In the genomic region with DNA sequence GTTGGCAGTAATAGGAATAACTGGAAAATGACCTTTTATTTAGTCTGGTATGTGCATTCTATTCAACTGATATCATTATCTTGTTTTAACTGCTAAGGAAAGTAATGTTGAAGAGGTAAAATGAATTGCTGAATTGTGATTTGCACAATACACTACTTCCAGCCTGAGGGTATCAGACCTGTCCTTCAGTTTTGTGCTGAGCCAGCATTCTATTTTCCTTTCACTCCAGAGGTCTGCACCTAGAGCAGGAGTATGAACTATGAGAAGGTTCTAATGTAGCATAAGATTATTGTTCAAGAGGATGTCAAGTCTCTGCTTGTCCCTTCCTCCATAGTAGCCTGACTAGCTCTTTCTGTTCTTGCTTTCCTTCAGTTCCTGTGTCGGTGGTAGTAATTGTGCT, we compare ENCODE assay signal across 26 mouse cellular contexts. TPM values are rescaled to one million over a fixed set of nuclear protein-coding genes. Genes with fewer than 3 reads are reported as not detected.
DNase-seq lines count a peak whose midpoint lies in the region; ATAC-seq and TF ChIP-seq lines count a peak whose summit lies in the region.
"Had no signal": no experiment of that assay in that cellular context is flagged by ENCODE, and none has a peak within 500 bp of the region (broad histone marks: within the 10 kb centered on the region; RNA-seq: fewer than 3 reads in every experiment).

No protein-coding gene starts in this region.

- no peak overlapping the region for H3K27ac ChIP-seq in hindbrain, embryonic 13.5 days
- H3K27ac ChIP-seq in hindbrain, postnatal 0 days, result no peak overlapping the region
- H3K27ac ChIP-seq in CH12.LX (ENCODE audit: insufficient read depth, low read depth), result no peak overlapping the region
- H3K27ac ChIP-seq in bone marrow macrophage, adult 2 months (ENCODE audit: insufficient read depth, low read depth, low read length), result peak overlapping the region; percentile 26
- H3K27ac ChIP-seq in liver, postnatal 0 days (ENCODE audit: low read depth), result no peak overlapping the region
- H3K27ac ChIP-seq: embryonic facial prominence, embryonic 12.5 days; forebrain, embryonic 13.5 days; limb, embryonic 13.5 days had no signal

- H3K4me3 ChIP-seq in hindbrain, embryonic 13.5 days, result no peak overlapping the region
- H3K4me3 ChIP-seq in hindbrain, postnatal 0 days (ENCODE audit: low read length), result no peak overlapping the region
- no peak overlapping the region for H3K4me3 ChIP-seq in CH12.LX (replicated peaks in 1 of 3; ENCODE audit: low read depth in 2 of 3, low read length in 2 of 3, poor library complexity in 1 of 3)
- peak overlapping the region; percentile 36 for H3K4me3 ChIP-seq in bone marrow macrophage, adult 2 months (ENCODE audit: insufficient read depth, low read length)
- H3K4me3 ChIP-seq in liver, postnatal 0 days (ENCODE audit: low read depth, low read length), result no peak overlapping the region

- no peak for TF ChIP-seq POLR2A in CH12.LX (IDR thresholded peaks at IDR 0.05; ENCODE audit: low read depth, low read length)
- TF ChIP-seq POLR2A in bone marrow macrophage, adult 2 months (IDR thresholded peaks at IDR 0.05; ENCODE audit: borderline replicate concordance, low read depth, low read length), result no peak

- no peak overlapping the region for H3K9ac ChIP-seq in hindbrain, embryonic 13.5 days
- H3K9ac ChIP-seq in hindbrain, postnatal 0 days (replicated peaks; ENCODE audit: low read length), result no peak overlapping the region
- no peak overlapping the region for H3K9ac ChIP-seq in CH12.LX (ENCODE audit: insufficient read depth, low read depth)
- no peak overlapping the region for H3K9ac ChIP-seq in liver, postnatal 0 days (replicated peaks)

- peaks cover 39% of the 10 kb centered on the region for H3K36me3 ChIP-seq in hindbrain, embryonic 13.5 days
- 0 out of 2 replicates have a peak, but pooled peaks cover 10% of the 10 kb centered on the region for H3K36me3 ChIP-seq in hindbrain, postnatal 0 days (ENCODE audit: insufficient read depth, low read length)
- H3K36me3 ChIP-seq in CH12.LX (replicated peaks in 1 of 2; ENCODE audit: control insufficient read depth in 1 of 2, insufficient read depth in 1 of 2, low read length in 1 of 2), result peaks cover 36 to 42% of the 10 kb centered on the region in 2 experiments
- peaks cover 17% of the 10 kb centered on the region for H3K36me3 ChIP-seq in liver, postnatal 0 days (replicated peaks; ENCODE audit: insufficient read depth, low read length)

- no peaks in the 10 kb centered on the region for H3K27me3 ChIP-seq in hindbrain, embryonic 13.5 days
- H3K27me3 ChIP-seq in hindbrain, postnatal 0 days (ENCODE audit: insufficient read depth, low read length), result no peaks in the 10 kb centered on the region
- no peaks in the 10 kb centered on the region for H3K27me3 ChIP-seq in CH12.LX (replicated peaks)
- no peaks in the 10 kb centered on the region for H3K27me3 ChIP-seq in liver, postnatal 0 days (ENCODE audit: insufficient read depth, low read length)
- H3K27me3 ChIP-seq: embryonic facial prominence, embryonic 12.5 days; forebrain, embryonic 13.5 days; heart, embryonic 12.5 days; limb, embryonic 13.5 days had no signal

- intact Hi-C loops in left cerebral cortex, postnatal 10 days (cut with DNase I), result no loop called here

- no peak for TF ChIP-seq RAD21 in CH12.LX (IDR thresholded peaks at IDR 0.05; ENCODE audit: low read depth, low read length)

- peak overlapping the region; percentile 27; the same call in 1 of the 2 replicates for H3K4me2 ChIP-seq in hindbrain, embryonic 13.5 days
- no peak overlapping the region for H3K4me2 ChIP-seq in hindbrain, postnatal 0 days (ENCODE audit: low read depth, low read length)
- H3K4me2 ChIP-seq in CH12.LX (ENCODE audit: insufficient read depth, low read depth, poor library complexity, severe bottlenecking), result no peak overlapping the region; the same call in 1 of the 2 replicates
- H3K4me2 ChIP-seq in liver, postnatal 0 days (ENCODE audit: low read depth, low read length), result peak overlapping the region; percentile 42

- TF ChIP-seq EP300 in CH12.LX (IDR thresholded peaks at IDR 0.05; ENCODE audit: low read length), result no peak
- TF ChIP-seq EP300 in liver, postnatal 0 days (IDR thresholded peaks at IDR 0.05; ENCODE audit: low read depth), result no peak

- DNase-seq in hindbrain, postnatal 0 days (ENCODE audit: low spot score), result no peak
- DNase-seq in CH12.LX (ENCODE audit: extremely low read depth), result no peak
- no peak for DNase-seq in liver, postnatal 0 days
- DNase-seq in left cerebral cortex, postnatal 10 days (ENCODE audit: extremely low spot score in 1 of 2, low spot score in 2 of 2), result no peak
- DNase-seq in layer of hippocampus, postnatal 25 days (ENCODE audit: extremely low spot score in 1 of 2, low spot score in 1 of 2), result no peak
- DNase-seq: adrenal gland, postnatal 10 days; cerebellum, adult 2 months; cerebellum, postnatal 25 days; gastrocnemius, postnatal 25 days; heart, adult 18-20 months; heart, postnatal 14 days; kidney, adult 9 months; kidney, postnatal 14 days; layer of hippocampus, postnatal 36 days; lung, embryonic 14.5 days; lung, postnatal 36 days; retina, postnatal 1 day had no signal

- H3K4me1 ChIP-seq in hindbrain, embryonic 13.5 days (replicated peaks), result peaks cover 12% of the 10 kb centered on the region; the same call in 1 of the 2 replicates
- H3K4me1 ChIP-seq in hindbrain, postnatal 0 days (ENCODE audit: insufficient read depth, low read length), result no peaks in the 10 kb centered on the region
- peaks cover 0 to 27% of the 10 kb centered on the region in 2 experiments; a peak in 2 of 4 replicates for H3K4me1 ChIP-seq in CH12.LX (ENCODE audit: control insufficient read depth in 1 of 2, insufficient read depth in 2 of 2)
- H3K4me1 ChIP-seq in bone marrow macrophage, adult 2 months (ENCODE audit: control insufficient read depth, insufficient read depth, low read length), result peaks cover 28% of the 10 kb centered on the region
- H3K4me1 ChIP-seq in liver, postnatal 0 days (ENCODE audit: insufficient read depth), result peaks cover 9% of the 10 kb centered on the region
- H3K4me1 ChIP-seq: embryonic facial prominence, embryonic 12.5 days; heart, embryonic 12.5 days had no signal

- TF ChIP-seq CTCF in hindbrain, postnatal 0 days (IDR thresholded peaks at IDR 0.05; ENCODE audit: low read depth), result no peak
- no peak for TF ChIP-seq CTCF in CH12.LX (conservative IDR thresholded peaks at IDR 0.05 in 1 of 2, IDR thresholded peaks at IDR 0.05 in 1 of 2; ENCODE audit: low read depth in 2 of 2, low read length in 2 of 2)
- no peak for TF ChIP-seq CTCF in bone marrow macrophage, adult 2 months (IDR thresholded peaks at IDR 0.05; ENCODE audit: low read depth, low read length)
- no peak for TF ChIP-seq CTCF in liver, postnatal 0 days (IDR thresholded peaks at IDR 0.05; ENCODE audit: low read depth)

- WGBS in hindbrain, embryonic 13.5 days, result 79% methylated on average over 1 of the region's 1 CpGs
- 75% methylated on average over 1 of the region's 1 CpGs for WGBS in hindbrain, postnatal 0 days
- WGBS in liver, postnatal 0 days (ENCODE audit: insufficient replicate concordance), result 55% methylated on average over 1 of the region's 1 CpGs

- in situ Hi-C loops in CH12.LX (cut with MboI; ENCODE audit: low pct_ligation_motif_present, low pct_unique_long_range_greater_than_20kb, low sequenced_read_pairs), result no loop called here

- ATAC-seq in hindbrain, embryonic 13.5 days (ENCODE audit: low FRiP score), result no peak
- no peak for ATAC-seq in hindbrain, postnatal 0 days
- ATAC-seq in liver, postnatal 0 days, result no peak
- ATAC-seq: activated CD4-positive, CD25-positive, alpha-beta regulatory T cell, adult 4 months; forebrain, embryonic 13.5 days; hindbrain, embryonic 16.5 days; intestine, embryonic 16.5 days had no signal

- H3K79me2 ChIP-seq in CH12.LX (replicated peaks; ENCODE audit: control insufficient read depth, extremely low read depth, insufficient read depth, poor library complexity, severe bottlenecking), result no peaks in the 10 kb centered on the region; the same call in 1 of the 2 replicates

- dilution Hi-C loops in CH12.LX (cut with MboI; ENCODE audit: extremely low pct_ligation_motif_present, extremely low pct_unique_long_range_greater_than_20kb, low sequenced_read_pairs), result no loop called here

- H3K9me3 ChIP-seq in hindbrain, embryonic 13.5 days, result no peaks in the 10 kb centered on the region
- no peaks in the 10 kb centered on the region for H3K9me3 ChIP-seq in hindbrain, postnatal 0 days (ENCODE audit: low read length)
- no peaks in the 10 kb centered on the region for H3K9me3 ChIP-seq in CH12.LX (replicated peaks; ENCODE audit: low read length)
- no peaks in the 10 kb centered on the region for H3K9me3 ChIP-seq in liver, postnatal 0 days (ENCODE audit: low read length)
- H3K9me3 ChIP-seq: embryonic facial prominence, embryonic 12.5 days; forebrain, embryonic 13.5 days; heart, embryonic 12.5 days; limb, embryonic 13.5 days had no signal

RNA-seq across cellular contexts. Expression of gene Atp6ap1, which starts 1.5 kb away (rescaled TPM):
- 218 and 223 TPM in 2 replicates for polyA plus RNA-seq in hindbrain, embryonic 13.5 days (2015; fragmentation: Nextera tagmentation; extraction: Ambion mirVana)
- total RNA-seq in hindbrain, postnatal 0 days (2014; rRNA removed), result 295 and 308 TPM in 2 replicates
- 301 and 317 TPM in 2 replicates for polyA plus RNA-seq in hindbrain, postnatal 0 days (2015; fragmentation: Nextera tagmentation; extraction: Ambion mirVana)
- 47.2 and 53.8 TPM in 2 replicates for total RNA-seq in CH12.LX (2012; rRNA removed)
- total RNA-seq in CH12.LX (2014; rRNA removed), result 52.8 and 53.3 TPM in 2 replicates
- polyA plus RNA-seq in CH12.LX (2012; ENCODE audit: insufficient read length, low read depth), result 61.3 and 66.4 TPM in 2 replicates
- 529 and 540 TPM in 2 replicates for polyA plus RNA-seq in bone marrow macrophage, adult 2 months (2012; ENCODE audit: insufficient read depth, insufficient read length, missing spikeins)
- polyA plus RNA-seq in liver, postnatal 0 days (2015; fragmentation: Nextera tagmentation; extraction: Ambion mirVana), result 58.4 and 62.6 TPM in 2 replicates
- 100 to 1,000 TPM; 324 to 341 TPM for total RNA-seq in left cerebral cortex, postnatal 10 days (2021)
- 100 to 1,000 TPM; 333 to 352 TPM for total RNA-seq in layer of hippocampus, postnatal 25 days (2021)

RNA-seq across cellular contexts. Expression of gene Gdi1, which starts 6.5 kb away (rescaled TPM):
- polyA plus RNA-seq in hindbrain, embryonic 13.5 days (2015; fragmentation: Nextera tagmentation; extraction: Ambion mirVana), result 963 and 1,001 TPM in 2 replicates
- 365 and 429 TPM in 2 replicates for total RNA-seq in hindbrain, postnatal 0 days (2014; rRNA removed)
- 795 and 814 TPM in 2 replicates for polyA plus RNA-seq in hindbrain, postnatal 0 days (2015; fragmentation: Nextera tagmentation; extraction: Ambion mirVana)
- total RNA-seq in CH12.LX (2012; rRNA removed) (29.6 and 42.7 TPM in 2 replicates), CH12.LX (2014; rRNA removed) (32.4 and 37.0 TPM in 2 replicates)
- polyA plus RNA-seq in CH12.LX (2012; ENCODE audit: insufficient read length, low read depth), result 60.8 and 66.5 TPM in 2 replicates
- polyA plus RNA-seq in bone marrow macrophage, adult 2 months (2012; ENCODE audit: insufficient read depth, insufficient read length, missing spikeins), result 160 and 185 TPM in 2 replicates
- 27.6 and 35.8 TPM in 2 replicates for polyA plus RNA-seq in liver, postnatal 0 days (2015; fragmentation: Nextera tagmentation; extraction: Ambion mirVana)
- 100 to 1,000 TPM; 705 to 729 TPM for total RNA-seq in left cerebral cortex, postnatal 10 days (2021)
- total RNA-seq in layer of hippocampus, postnatal 25 days (2021), result 100 to 1,000 TPM; 631 to 685 TPM

RNA-seq across cellular contexts. Expression of gene Fam50a, which starts 14.5 kb away (rescaled TPM):
- polyA plus RNA-seq in hindbrain, embryonic 13.5 days (2015; fragmentation: Nextera tagmentation; extraction: Ambion mirVana), result 58.2 and 59.1 TPM in 2 replicates
- 6.4 and 9.7 TPM in 2 replicates for total RNA-seq in hindbrain, postnatal 0 days (2014; rRNA removed)
- polyA plus RNA-seq in hindbrain, postnatal 0 days (2015; fragmentation: Nextera tagmentation; extraction: Ambion mirVana), result 57.0 and 58.4 TPM in 2 replicates
- total RNA-seq in CH12.LX (2012; rRNA removed) (26.4 and 30.4 TPM in 2 replicates), CH12.LX (2014; rRNA removed) (8.3 TPM in 2 replicates)
- 47.0 and 58.4 TPM in 2 replicates for polyA plus RNA-seq in CH12.LX (2012; ENCODE audit: insufficient read length, low read depth)
- polyA plus RNA-seq in bone marrow macrophage, adult 2 months (2012; ENCODE audit: insufficient read depth, insufficient read length, missing spikeins), result 76.2 and 87.8 TPM in 2 replicates
- polyA plus RNA-seq in liver, postnatal 0 days (2015; fragmentation: Nextera tagmentation; extraction: Ambion mirVana), result 20.1 and 21.9 TPM in 2 replicates
- 10 to 100 TPM; 37.6 to 44.6 TPM for total RNA-seq in left cerebral cortex, postnatal 10 days (2021)
- total RNA-seq in layer of hippocampus, postnatal 25 days (2021), result 10 to 100 TPM; 27.2 to 32.3 TPM

RNA-seq across cellular contexts. Expression of gene Dnase1l1, which starts 16.2 kb away (rescaled TPM):
- polyA plus RNA-seq in hindbrain, embryonic 13.5 days (2015; fragmentation: Nextera tagmentation; extraction: Ambion mirVana), result 3.6 and 5.2 TPM in 2 replicates
- total RNA-seq in hindbrain, postnatal 0 days (2014; rRNA removed), result 3.5 and 3.6 TPM in 2 replicates
- polyA plus RNA-seq in hindbrain, postnatal 0 days (2015; fragmentation: Nextera tagmentation; extraction: Ambion mirVana), result 4.1 and 4.3 TPM in 2 replicates
- total RNA-seq in CH12.LX (2012; rRNA removed) (3.4 and 4.7 TPM in 2 replicates), CH12.LX (2014; rRNA removed) (3.8 and 5.1 TPM in 2 replicates)
- 4.3 and 4.6 TPM in 2 replicates for polyA plus RNA-seq in CH12.LX (2012; ENCODE audit: insufficient read length, low read depth)
- 274 and 292 TPM in 2 replicates for polyA plus RNA-seq in bone marrow macrophage, adult 2 months (2012; ENCODE audit: insufficient read depth, insufficient read length, missing spikeins)
- polyA plus RNA-seq in liver, postnatal 0 days (2015; fragmentation: Nextera tagmentation; extraction: Ambion mirVana), result 10.0 and 10.8 TPM in 2 replicates
- total RNA-seq in left cerebral cortex, postnatal 10 days (2021), result 1 to 10 TPM; 2.7 to 3.2 TPM
- 1 to 10 TPM; 1.8 to 2.6 TPM for total RNA-seq in layer of hippocampus, postnatal 25 days (2021)

RNA-seq across cellular contexts. Expression of gene Taz, which starts 16.6 kb away (rescaled TPM):
- polyA plus RNA-seq in hindbrain, embryonic 13.5 days (2015; fragmentation: Nextera tagmentation; extraction: Ambion mirVana), result 86.8 and 91.5 TPM in 2 replicates
- total RNA-seq in hindbrain, postnatal 0 days (2014; rRNA removed), result 51.5 and 81.2 TPM in 2 replicates
- polyA plus RNA-seq in hindbrain, postnatal 0 days (2015; fragmentation: Nextera tagmentation; extraction: Ambion mirVana), result 66.0 and 79.0 TPM in 2 replicates
- total RNA-seq in CH12.LX (2012; rRNA removed) (31.9 and 40.4 TPM in 2 replicates), CH12.LX (2014; rRNA removed) (29.2 and 31.6 TPM in 2 replicates)
- polyA plus RNA-seq in CH12.LX (2012; ENCODE audit: insufficient read length, low read depth), result 25.6 and 29.0 TPM in 2 replicates
- polyA plus RNA-seq in bone marrow macrophage, adult 2 months (2012; ENCODE audit: insufficient read depth, insufficient read length, missing spikeins), result 74.6 and 79.4 TPM in 2 replicates
- polyA plus RNA-seq in liver, postnatal 0 days (2015; fragmentation: Nextera tagmentation; extraction: Ambion mirVana), result 30.4 and 31.2 TPM in 2 replicates
- total RNA-seq in left cerebral cortex, postnatal 10 days (2021), result 10 to 100 TPM; 56.1 to 56.3 TPM
- 10 to 100 TPM; 48.8 to 64.9 TPM for total RNA-seq in layer of hippocampus, postnatal 25 days (2021)

Comparison
In these comparisons a context has a peak if more than half of its experiments do, and no peak if none do; other contexts are left out.
1. H3K4me2 ChIP-seq: peak in hindbrain, embryonic 13.5 days (single experiment) and liver, postnatal 0 days (single experiment); none in hindbrain, postnatal 0 days (single experiment) and CH12.LX (single experiment).